Mouse (Mus musculus): ENCODE measurements around the gene Olfr911-ps1.

The Olfr911-ps1 gene

GRCm38 (mm10) chr9:38521280-38521679 lies at the start of gene Olfr911-ps1:
Gene Olfr911-ps1 (plus strand): TSS chr9:38521580.
- no peak for DNase-seq (ENCODE audit: low spot score in 2 of 2)

GRCm38 (mm10) chr9:38486785-38487184 lies 34.6 kb upstream of the Olfr911-ps1 start, which contains the start of gene Olfr906:
Gene Olfr906 (plus strand): TSS chr9:38487085.
- DNase-seq (ENCODE audit: low spot score in 2 of 2) = no peak

GRCm38 (mm10) chr9:38495501-38495900 lies 25.9 kb upstream of the Olfr911-ps1 start, which contains the start of gene Olfr907:
Gene Olfr907 (plus strand): TSS chr9:38495801.
- DNase-seq (ENCODE audit: low spot score in 2 of 2) = no peak

- DNase-seq (ENCODE audit: low spot score in 2 of 2) = no peak
Measured at GRCm38 (mm10) chr9:38512353-38512752, 9.0 kb upstream of the Olfr911-ps1 start.

DNA sequence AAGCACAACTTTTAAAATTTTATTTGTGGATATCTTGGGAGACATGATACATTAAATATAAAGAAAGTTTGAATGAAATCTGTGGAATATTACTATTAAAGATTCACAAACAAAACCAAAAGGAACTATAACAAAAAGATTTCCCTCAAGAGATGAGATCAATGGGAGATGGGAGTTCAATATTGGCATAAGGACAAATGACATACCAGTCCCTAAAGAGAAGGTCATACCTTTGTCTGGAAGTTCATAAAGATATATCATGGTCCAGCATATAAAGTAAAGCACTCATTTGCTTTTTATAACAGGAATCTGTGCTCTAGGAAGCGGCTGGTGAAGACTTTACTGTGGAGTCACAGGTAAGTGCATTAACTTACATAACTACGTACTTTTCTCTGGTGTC lies 16.2 kb downstream of the Olfr911-ps1 start, which contains the start of gene Olfr910:
TSS of gene Olfr910 (plus strand) at position 301 of the 400 bp plus-strand sequence.
- no peak for DNase-seq (ENCODE audit: low spot score in 2 of 2)

All from right cerebral cortex, postnatal 10 days (tissue).